In genomic region chr12:113103846-113104451, GRCm38 (mm10) we compare ENCODE assay signal across 9 mouse cellular contexts. TPM values are rescaled to one million over a fixed set of nuclear protein-coding genes. Genes with fewer than 3 reads are reported as not detected.
DNase-seq lines count a peak whose midpoint lies in the region; ATAC-seq and TF ChIP-seq lines count a peak whose summit lies in the region.
"Had no signal": no experiment of that assay in that cellular context is flagged by ENCODE, and none has a peak within 500 bp of the region (broad histone marks: within the 10 kb centered on the region; RNA-seq: fewer than 3 reads in every experiment).

No protein-coding gene starts in this region.

- 69% methylated on average over 8 of the region's 8 CpGs for WGBS in lung, adult 2 months

- peak; percentile 41 for ATAC-seq in megakaryocyte progenitor cell, adult 5-6 weeks (replicated peaks; ENCODE audit: poor library complexity)

- TF ChIP-seq CTCF in lung, adult 2 months (IDR thresholded peaks at IDR 0.05; ENCODE audit: insufficient read depth, low read length), result peak; percentile 51

- TF ChIP-seq POLR2A in lung, adult 2 months (IDR thresholded peaks at IDR 0.05; ENCODE audit: borderline replicate concordance, extremely low read depth, low read depth, low read length), result no peak

- H3K4me3 ChIP-seq in lung, adult 2 months (replicated peaks; ENCODE audit: extremely low read depth, low read depth, low read length), result no peak overlapping the region
- H3K4me3 ChIP-seq: hindbrain, embryonic 15.5 days had no signal

- DNase-seq in lung, adult 2 months, result no peak
- DNase-seq in lung, adult 18-20 months, result no peak
- DNase-seq in T-cell, adult 2 months (ENCODE audit: low spot score), result peak; percentile 31
- peak; percentile 40 to 68 for DNase-seq in cerebellum, postnatal 14 days
- DNase-seq in left cerebral cortex, postnatal 10 days (ENCODE audit: extremely low spot score in 1 of 2, low spot score in 2 of 2), result no peak
- DNase-seq in right cerebral cortex, postnatal 25 days, result no peak
- DNase-seq: embryo, embryonic 11 days had no signal

- peaks cover 17% of the 10 kb centered on the region for H3K4me1 ChIP-seq in lung, adult 2 months (ENCODE audit: control insufficient read depth, insufficient read depth, low read length)

- intact Hi-C loops in left cerebral cortex, postnatal 10 days (cut with DNase I), result no loop called here

RNA-seq across cellular contexts. Expression of gene Mta1, which starts 5.9 kb away (rescaled TPM):
- polyA plus RNA-seq in lung, adult 2 months (2012; rRNA removed), result 77.4 and 85.3 TPM in 2 replicates
- 61.2 and 66.3 TPM in 2 replicates for total RNA-seq in megakaryocyte progenitor cell, adult 5-6 weeks (2015)
- 32.4 TPM in 2 replicates for total RNA-seq in megakaryocyte progenitor cell, adult 5-6 weeks (2017)
- total RNA-seq in left cerebral cortex, postnatal 10 days (2021), result 10 to 100 TPM; 87.1 to 89.1 TPM

RNA-seq across cellular contexts. Expression of gene Tex22, which starts 29.6 kb away (rescaled TPM):
- 0.24 and 0.31 TPM in 2 replicates for polyA plus RNA-seq in lung, adult 2 months (2012; rRNA removed)
- total RNA-seq in megakaryocyte progenitor cell, adult 5-6 weeks (2015), result 0.27 TPM in 1 of 2 replicates, not detected in the other
- total RNA-seq in megakaryocyte progenitor cell, adult 5-6 weeks (2017), result 0.17 TPM in 1 of 2 replicates, not detected in the other
- total RNA-seq in left cerebral cortex, postnatal 10 days (2021), result under 1 TPM; 0.41 to 0.73 TPM
- polyA plus RNA-seq: hindbrain, embryonic 15.5 days had no signal

RNA-seq across cellular contexts. Expression of gene Crip2, which starts 36.1 kb away (rescaled TPM):
- polyA plus RNA-seq in lung, adult 2 months (2012; rRNA removed), result 1,334 and 1,488 TPM in 2 replicates
- total RNA-seq in megakaryocyte progenitor cell, adult 5-6 weeks (2015), result 0.77 and 1.1 TPM in 2 replicates
- 0.57 and 1.2 TPM in 2 replicates for total RNA-seq in megakaryocyte progenitor cell, adult 5-6 weeks (2017)
- 100 to 1,000 TPM; 220 to 253 TPM for total RNA-seq in left cerebral cortex, postnatal 10 days (2021)

RNA-seq across cellular contexts. Expression of gene Crip1, which starts 42.2 kb away (rescaled TPM):
- 746 and 1,492 TPM in 2 replicates for polyA plus RNA-seq in lung, adult 2 months (2012; rRNA removed)
- 139 and 158 TPM in 2 replicates for total RNA-seq in megakaryocyte progenitor cell, adult 5-6 weeks (2015)
- total RNA-seq in megakaryocyte progenitor cell, adult 5-6 weeks (2017), result 126 and 150 TPM in 2 replicates
- 10 to 100 TPM; 12.4 to 12.6 TPM for total RNA-seq in left cerebral cortex, postnatal 10 days (2021)

RNA-seq across cellular contexts. Expression of gene Tedc1, which starts 52.3 kb away (rescaled TPM):
- polyA plus RNA-seq in lung, adult 2 months (2012; rRNA removed), result 2.9 and 4.2 TPM in 2 replicates
- total RNA-seq in megakaryocyte progenitor cell, adult 5-6 weeks (2015), result 5.2 and 5.3 TPM in 2 replicates
- total RNA-seq in megakaryocyte progenitor cell, adult 5-6 weeks (2017), result 14.6 and 17.8 TPM in 2 replicates
- total RNA-seq in left cerebral cortex, postnatal 10 days (2021), result 1 to 10 TPM; 3.7 TPM

Comparison
In these comparisons a context has a peak if more than half of its experiments do, and no peak if none do; other contexts are left out.
1. DNase-seq: peak in T-cell, adult 2 months (single experiment) and cerebellum, postnatal 14 days (2 of 2); none in lung, adult 2 months (single experiment), lung, adult 18-20 months (0 of 2), left cerebral cortex, postnatal 10 days (0 of 2) and right cerebral cortex, postnatal 25 days (single experiment).
2. RNA of gene Crip2, which starts 36.1 kb away (total RNA-seq): 220 to 253 TPM in left cerebral cortex, postnatal 10 days; 0.57 to 1.2 TPM in megakaryocyte progenitor cell, adult 5-6 weeks; every median in the first group is over 10 times any median in the second.